Mouse (Mus musculus) small intestine, adult 2 months (tissue): ENCODE data around the gene Eif4a1.

Experiments
- CTCF ChIP-seq: fragments of 200-500 bp; IDR thresholded peaks from 2 replicates; pipeline ENCODE4 v1.5.1; 2012; ENCODE audit warnings: low read depth, mild to moderate bottlenecking, control low read depth, inconsistent platforms, low read length, moderate library complexity, mixed read lengths; ENCODE audit not compliant: insufficient replicate concordance, insufficient read length; ENCODE audit errors: extremely low read depth
- POLR2A ChIP-seq: fragments of 200-500 bp; IDR thresholded peaks from 2 replicates; pipeline ENCODE4 v1.6.1; 2012; ENCODE audit warnings: low read depth, mild to moderate bottlenecking, control low read depth, inconsistent platforms, low read length, moderate library complexity

- TF ChIP-seq CTCF, result no peak
- TF ChIP-seq POLR2A, result no peak
These were observed 10.9 kb downstream of the Eif4a1 start for GRCm38 (mm10) chr11:69661221-69661881.
